In the genomic region with DNA sequence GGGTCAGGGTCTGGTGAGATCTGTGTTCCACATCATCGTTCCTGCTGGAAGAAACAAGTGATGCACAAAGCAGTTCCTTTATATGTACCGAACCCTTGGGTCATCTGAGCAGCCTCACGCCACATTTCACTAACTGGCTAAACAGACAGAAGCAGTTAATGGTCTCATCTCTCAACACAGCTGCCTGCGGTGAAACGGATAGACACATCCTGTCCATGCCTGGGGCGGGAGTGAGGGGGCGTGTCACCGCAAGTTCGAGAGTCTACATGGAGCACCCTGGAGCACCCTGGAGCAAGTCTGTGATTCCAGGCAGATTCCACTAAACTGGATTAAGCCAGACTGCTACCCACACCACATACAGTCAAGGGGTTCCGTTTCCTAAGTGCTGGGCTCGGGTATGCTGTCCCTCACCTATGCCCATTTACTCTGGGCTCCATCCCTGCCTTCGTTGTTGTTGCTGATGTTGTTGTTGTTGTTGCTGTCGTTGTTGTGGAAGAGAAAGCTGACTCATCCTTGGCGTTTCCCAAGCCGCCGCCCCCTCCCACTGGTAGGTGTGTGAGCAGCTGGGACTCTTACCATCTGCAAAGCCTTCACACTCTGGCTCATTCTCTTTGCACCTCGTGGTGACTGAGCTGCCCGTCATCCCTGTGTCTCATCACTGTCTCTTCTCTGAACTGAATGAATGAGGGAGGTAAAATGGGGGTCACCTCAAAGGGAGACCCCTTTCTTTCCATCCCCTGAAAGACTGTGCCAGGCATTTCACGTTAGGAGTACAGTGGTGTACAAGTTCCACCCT, we compare ENCODE assay signal across 14 mouse cellular contexts.
A peak's percentile ranks its signal among the peaks of the same experiment; 100 is the strongest.
DNase-seq lines count a peak whose midpoint lies in the region; ATAC-seq and TF ChIP-seq lines count a peak whose summit lies in the region.
"Had no signal": no experiment of that assay in that cellular context is flagged by ENCODE, and none has a peak within 500 bp of the region (broad histone marks: within the 10 kb centered on the region; RNA-seq: fewer than 3 reads in every experiment).

No protein-coding gene starts in this region.

- no peaks in the 10 kb centered on the region for H3K27me3 ChIP-seq in hindbrain, embryonic 15.5 days
- no peaks in the 10 kb centered on the region for H3K27me3 ChIP-seq in hindbrain, postnatal 0 days (ENCODE audit: insufficient read depth, low read length)
- no peaks in the 10 kb centered on the region for H3K27me3 ChIP-seq in liver, embryonic 12.5 days (replicated peaks)
- no peaks in the 10 kb centered on the region for H3K27me3 ChIP-seq in liver, postnatal 0 days (ENCODE audit: insufficient read depth, low read length)
- no peaks in the 10 kb centered on the region for H3K27me3 ChIP-seq in ES-Bruce4 (ENCODE audit: control insufficient read depth, insufficient read depth, low read length, poor library complexity, severe bottlenecking)
- no peaks in the 10 kb centered on the region for H3K27me3 ChIP-seq in liver, embryonic 15.5 days
- H3K27me3 ChIP-seq: embryonic facial prominence, embryonic 12.5 days; heart, embryonic 12.5 days had no signal

- 0 out of 2 replicates have a peak, but pooled peaks have one; percentile 17 for ATAC-seq in hindbrain, embryonic 15.5 days (ENCODE audit: low FRiP score, low read depth)
- ATAC-seq in hindbrain, postnatal 0 days: no peak
- ATAC-seq in liver, embryonic 12.5 days: peak; percentile 22; the same call in 1 of the 2 replicates
- no peak for ATAC-seq in liver, postnatal 0 days
- 0 out of 2 replicates have a peak, but pooled peaks have one; percentile 35 for ATAC-seq in liver, embryonic 15.5 days (ENCODE audit: insufficient read depth)
- ATAC-seq in erythroid progenitor cell, adult 5-6 weeks (replicated peaks; ENCODE audit: low FRiP score, poor library complexity, severe bottlenecking): no peak

- no peak for TF ChIP-seq POLR2A in ES-Bruce4 (IDR thresholded peaks at IDR 0.05; ENCODE audit: insufficient read depth, low read length)

- 68% methylated on average over 19 of the region's 19 CpGs for WGBS in hindbrain, embryonic 15.5 days
- 67% methylated on average over 19 of the region's 19 CpGs for WGBS in hindbrain, postnatal 0 days
- 63% methylated on average over 19 of the region's 19 CpGs for WGBS in liver, embryonic 12.5 days (ENCODE audit: insufficient replicate concordance)
- WGBS in liver, postnatal 0 days (ENCODE audit: insufficient replicate concordance): 75% methylated on average over 19 of the region's 19 CpGs
- 66% methylated on average over 19 of the region's 19 CpGs for WGBS in liver, embryonic 15.5 days (ENCODE audit: insufficient replicate concordance)

- H3K4me1 ChIP-seq in hindbrain, embryonic 15.5 days (replicated peaks): no peaks in the 10 kb centered on the region; the same call in 1 of the 2 replicates
- 0 out of 2 replicates have a peak, but pooled peaks cover 2% of the 10 kb centered on the region for H3K4me1 ChIP-seq in hindbrain, postnatal 0 days (ENCODE audit: insufficient read depth, low read length)
- peaks cover 56% of the 10 kb centered on the region for H3K4me1 ChIP-seq in liver, embryonic 12.5 days
- H3K4me1 ChIP-seq in liver, postnatal 0 days (ENCODE audit: insufficient read depth): 0 out of 2 replicates have a peak, but pooled peaks cover 2% of the 10 kb centered on the region
- H3K4me1 ChIP-seq in ES-Bruce4 (ENCODE audit: control insufficient read depth, insufficient read depth, low read length): no peaks in the 10 kb centered on the region
- peaks cover 38% of the 10 kb centered on the region for H3K4me1 ChIP-seq in liver, embryonic 15.5 days (replicated peaks)

- no peaks in the 10 kb centered on the region for H3K36me3 ChIP-seq in hindbrain, embryonic 15.5 days
- no peaks in the 10 kb centered on the region for H3K36me3 ChIP-seq in hindbrain, postnatal 0 days (ENCODE audit: insufficient read depth, low read length)
- peaks cover 4% of the 10 kb centered on the region; the same call in 1 of the 2 replicates for H3K36me3 ChIP-seq in liver, embryonic 12.5 days
- no peaks in the 10 kb centered on the region for H3K36me3 ChIP-seq in liver, postnatal 0 days (replicated peaks; ENCODE audit: insufficient read depth, low read length)
- no peaks in the 10 kb centered on the region for H3K36me3 ChIP-seq in ES-Bruce4 (ENCODE audit: control insufficient read depth, insufficient read depth, low read length, poor library complexity, severe bottlenecking)
- no peaks in the 10 kb centered on the region for H3K36me3 ChIP-seq in liver, embryonic 15.5 days (replicated peaks)
- H3K36me3 ChIP-seq: embryonic facial prominence, embryonic 12.5 days; forebrain, embryonic 12.5 days; heart, embryonic 12.5 days had no signal

- no peaks in the 10 kb centered on the region for H3K9me3 ChIP-seq in hindbrain, embryonic 15.5 days
- H3K9me3 ChIP-seq in hindbrain, postnatal 0 days (ENCODE audit: low read length): no peaks in the 10 kb centered on the region
- H3K9me3 ChIP-seq in liver, embryonic 12.5 days (replicated peaks): no peaks in the 10 kb centered on the region
- no peaks in the 10 kb centered on the region for H3K9me3 ChIP-seq in liver, postnatal 0 days (ENCODE audit: low read length)
- H3K9me3 ChIP-seq in ES-Bruce4 (replicated peaks; ENCODE audit: control insufficient read depth, insufficient read depth, low read length, poor library complexity, severe bottlenecking): no peaks in the 10 kb centered on the region
- no peaks in the 10 kb centered on the region for H3K9me3 ChIP-seq in liver, embryonic 15.5 days (replicated peaks)
- H3K9me3 ChIP-seq: embryonic facial prominence, embryonic 12.5 days; forebrain, embryonic 12.5 days; heart, embryonic 12.5 days had no signal

- no peak for DNase-seq in hindbrain, postnatal 0 days (ENCODE audit: low spot score)
- DNase-seq in liver, postnatal 0 days: no peak
- DNase-seq: cerebellum, adult 9-10 months; gastrocnemius, postnatal 14 days; lung, adult 2 months had no signal

- H3K4me2 ChIP-seq in hindbrain, embryonic 15.5 days: no peak overlapping the region
- no peak overlapping the region for H3K4me2 ChIP-seq in hindbrain, postnatal 0 days (ENCODE audit: low read depth, low read length)
- H3K4me2 ChIP-seq in liver, embryonic 12.5 days: no peak overlapping the region
- H3K4me2 ChIP-seq in liver, postnatal 0 days (ENCODE audit: low read depth, low read length): no peak overlapping the region
- no peak overlapping the region for H3K4me2 ChIP-seq in liver, embryonic 15.5 days
- H3K4me2 ChIP-seq: embryonic facial prominence, embryonic 12.5 days; forebrain, embryonic 12.5 days; heart, embryonic 12.5 days; hindbrain, embryonic 14.5 days had no signal

- H3K9ac ChIP-seq in hindbrain, embryonic 15.5 days: no peak overlapping the region
- H3K9ac ChIP-seq in hindbrain, postnatal 0 days (replicated peaks; ENCODE audit: low read length): no peak overlapping the region
- no peak overlapping the region for H3K9ac ChIP-seq in liver, embryonic 12.5 days
- H3K9ac ChIP-seq in liver, postnatal 0 days (replicated peaks): no peak overlapping the region
- no peak overlapping the region for H3K9ac ChIP-seq in ES-Bruce4 (ENCODE audit: low read depth, poor library complexity, severe bottlenecking)
- H3K9ac ChIP-seq in liver, embryonic 15.5 days: no peak overlapping the region
- H3K9ac ChIP-seq: embryonic facial prominence, embryonic 12.5 days; forebrain, embryonic 12.5 days; heart, embryonic 12.5 days; hindbrain, embryonic 14.5 days had no signal

- H3K4me3 ChIP-seq in hindbrain, embryonic 15.5 days: no peak overlapping the region
- no peak overlapping the region for H3K4me3 ChIP-seq in hindbrain, postnatal 0 days (ENCODE audit: low read length)
- no peak overlapping the region for H3K4me3 ChIP-seq in liver, embryonic 12.5 days
- no peak overlapping the region for H3K4me3 ChIP-seq in liver, postnatal 0 days (ENCODE audit: low read depth, low read length)
- no peak overlapping the region for H3K4me3 ChIP-seq in ES-Bruce4 (ENCODE audit: low read depth, low read length)
- no peak overlapping the region for H3K4me3 ChIP-seq in liver, embryonic 15.5 days (replicated peaks)
- H3K4me3 ChIP-seq: embryonic facial prominence, embryonic 12.5 days; forebrain, embryonic 12.5 days; heart, embryonic 12.5 days had no signal

- TF ChIP-seq CTCF in hindbrain, postnatal 0 days (IDR thresholded peaks at IDR 0.05; ENCODE audit: low read depth): no peak
- TF ChIP-seq CTCF in liver, postnatal 0 days (IDR thresholded peaks at IDR 0.05; ENCODE audit: low read depth): no peak
- no peak for TF ChIP-seq CTCF in ES-Bruce4 (IDR thresholded peaks at IDR 0.05; ENCODE audit: low read depth, low read length)

- no peak overlapping the region; the same call in 1 of the 2 replicates for H3K27ac ChIP-seq in hindbrain, embryonic 15.5 days (replicated peaks)
- no peak overlapping the region for H3K27ac ChIP-seq in hindbrain, postnatal 0 days
- H3K27ac ChIP-seq in liver, embryonic 12.5 days: peak overlapping the region; percentile 41; the same call in 1 of the 2 replicates
- no peak overlapping the region for H3K27ac ChIP-seq in liver, postnatal 0 days (ENCODE audit: low read depth)
- no peak overlapping the region for H3K27ac ChIP-seq in ES-Bruce4 (ENCODE audit: insufficient read depth, low read length)
- no peak overlapping the region for H3K27ac ChIP-seq in liver, embryonic 15.5 days (replicated peaks)
- H3K27ac ChIP-seq: embryonic facial prominence, embryonic 12.5 days; hindbrain, embryonic 14.5 days had no signal

- TF ChIP-seq EP300 in liver, postnatal 0 days (IDR thresholded peaks at IDR 0.05; ENCODE audit: low read depth): no peak
- TF ChIP-seq EP300 in ES-Bruce4 (IDR thresholded peaks at IDR 0.05; ENCODE audit: insufficient read depth, low read depth, low read length): 0 out of 2 replicates have a peak, but pooled peaks have one; percentile 12

Comparison
In these comparisons a context has a peak if more than half of its experiments do, and no peak if none do; other contexts are left out.
1. ATAC-seq: peak in hindbrain, embryonic 15.5 days (single experiment), liver, embryonic 12.5 days (single experiment) and liver, embryonic 15.5 days (single experiment); none in hindbrain, postnatal 0 days (single experiment), liver, postnatal 0 days (single experiment) and erythroid progenitor cell, adult 5-6 weeks (single experiment).